Mouse (Mus musculus): ENCODE data around the gene Tbx1.

The Tbx1 gene

DNA sequence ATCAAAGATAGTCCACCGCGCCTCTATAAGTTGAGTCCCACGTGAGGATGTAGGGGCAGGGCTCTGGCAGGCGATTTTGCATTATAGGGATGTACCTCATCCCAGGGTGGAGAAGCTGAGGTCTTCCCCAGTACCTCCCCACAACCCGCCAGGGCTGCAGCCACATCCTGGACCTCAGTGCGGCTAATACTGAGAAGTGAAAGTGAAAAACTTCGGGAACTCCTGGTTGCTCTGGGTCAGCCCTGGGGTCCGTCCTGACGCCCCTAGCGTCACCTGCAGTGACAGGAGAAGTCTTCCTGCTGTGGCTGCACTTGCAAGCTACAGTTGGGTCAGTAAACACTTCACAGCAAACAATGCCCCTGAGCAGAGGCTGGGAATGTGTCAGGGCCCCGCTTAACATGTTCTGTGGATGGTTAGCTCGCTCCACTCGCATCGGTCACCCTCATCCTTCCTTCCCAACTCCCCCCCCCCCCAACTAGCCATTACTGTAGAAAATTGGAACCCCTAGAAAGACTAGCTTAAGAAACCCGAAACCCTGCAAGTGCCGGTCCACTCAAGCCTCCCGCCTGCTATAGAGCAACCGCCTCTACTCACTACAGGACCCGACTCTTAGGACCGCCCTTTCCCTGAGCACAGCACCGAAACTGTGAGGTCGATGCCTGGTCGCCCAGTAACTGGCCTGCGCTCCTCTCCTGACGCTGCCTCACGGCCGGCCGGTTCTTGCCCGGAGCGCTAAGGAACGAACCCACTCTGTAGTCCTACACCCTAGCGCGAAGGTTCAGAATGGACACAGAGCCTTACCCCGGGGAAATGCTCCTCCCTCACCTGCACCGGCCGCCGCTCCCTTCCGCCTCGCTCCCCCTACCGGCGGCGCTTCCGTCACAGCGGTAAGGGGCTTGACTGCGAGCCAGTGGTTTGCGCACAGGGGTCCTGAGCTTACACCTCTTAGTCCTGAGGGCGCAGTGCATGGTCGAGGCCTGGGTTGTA, at the start of gene Tbx1:
Gene Tbx1, minus strand, starts transcription at position 868 of the 987 bp plus-strand sequence.
- DNase-seq (ENCODE audit: low spot score in 2 of 2) = no peak

DNA sequence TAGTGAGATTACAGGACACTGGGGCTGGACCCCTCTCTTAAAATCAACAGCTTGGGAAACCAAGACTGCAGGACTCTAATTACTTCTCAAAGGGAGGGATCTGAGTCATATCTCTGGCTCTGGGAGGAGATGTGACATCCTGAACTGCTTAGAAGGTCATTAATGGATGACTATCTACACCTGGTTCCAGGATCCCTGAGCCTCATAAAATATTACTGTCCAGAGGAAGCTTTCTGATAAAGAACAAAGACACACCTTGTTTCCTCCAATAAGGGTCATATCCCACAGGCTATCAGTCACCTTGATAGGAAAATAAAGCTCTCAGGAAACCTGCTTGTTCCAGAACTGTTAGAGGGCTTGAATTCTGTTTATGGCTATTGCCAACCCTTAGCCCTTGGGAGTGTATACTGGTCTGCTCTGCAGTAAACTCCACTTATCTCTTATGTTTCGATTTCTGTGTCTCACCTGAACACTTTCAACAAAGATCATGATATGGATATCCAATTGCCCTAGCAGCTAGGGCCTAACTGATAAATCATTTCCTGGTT, 49.0 kb upstream of the Tbx1 start:
- no peak for DNase-seq (ENCODE audit: low spot score in 2 of 2)

DNA sequence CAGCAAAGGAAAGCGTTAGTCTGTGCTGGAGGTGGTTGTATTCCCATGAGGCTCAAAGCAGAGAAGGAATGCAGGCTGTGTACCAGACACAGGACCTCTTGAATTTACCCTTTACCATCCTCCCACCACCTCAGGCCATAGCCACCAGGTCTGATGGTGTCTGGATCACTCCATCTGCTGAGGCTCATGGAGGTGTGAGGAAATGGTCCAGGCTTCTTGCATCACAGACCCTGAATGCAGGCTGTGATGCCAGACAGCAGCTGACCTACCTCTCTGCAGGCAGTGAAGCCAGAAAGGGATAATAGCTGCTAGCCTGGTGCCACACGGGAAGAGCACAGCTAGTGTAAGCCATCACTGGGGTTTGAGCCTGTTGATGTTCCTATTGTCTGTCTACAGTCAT, 47.9 kb upstream of the Tbx1 start:
- no peak for DNase-seq (ENCODE audit: low spot score in 2 of 2)

DNA sequence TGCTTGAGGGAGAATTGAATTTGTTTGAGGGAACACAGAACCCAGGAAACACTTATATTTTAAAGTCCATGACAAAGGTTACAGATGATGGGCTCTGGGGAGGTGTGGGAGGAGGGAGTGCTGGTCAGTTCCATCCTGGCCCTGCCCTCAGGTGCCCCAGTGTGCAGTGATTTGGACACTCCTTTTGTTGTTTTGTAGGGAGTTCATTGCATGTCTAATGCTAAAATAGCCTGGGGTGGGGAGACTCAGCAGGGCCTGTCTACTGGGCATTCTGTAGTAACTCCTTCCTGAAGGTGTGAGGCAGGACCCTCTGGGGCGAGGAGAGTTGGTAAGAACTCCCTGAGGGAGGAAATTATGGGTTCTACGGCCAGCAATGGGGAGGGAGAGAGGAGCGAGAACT, 46.3 kb upstream of the Tbx1 start:
- DNase-seq (ENCODE audit: low spot score in 2 of 2) = no peak

DNA sequence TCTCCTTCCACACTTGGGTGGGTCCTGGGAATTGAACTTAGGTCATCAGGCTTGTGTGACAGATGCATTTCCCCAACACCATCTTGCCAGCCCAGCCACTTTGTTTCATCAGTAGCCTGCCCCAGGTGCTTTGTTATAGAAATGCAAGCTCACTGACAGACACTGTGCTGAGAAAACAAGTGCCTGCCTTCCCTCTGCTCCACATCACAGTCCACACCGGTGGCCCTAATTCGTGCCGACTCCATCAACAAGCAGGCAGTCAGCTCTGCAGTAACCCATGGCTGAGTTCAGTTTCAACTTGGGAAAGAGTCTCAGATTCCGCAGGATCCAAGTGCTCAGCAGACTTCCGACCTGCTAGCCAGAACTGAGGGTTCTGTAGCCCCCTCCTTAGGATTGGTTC, 45.9 kb upstream of the Tbx1 start:
- DNase-seq (ENCODE audit: low spot score in 2 of 2) = no peak

DNA sequence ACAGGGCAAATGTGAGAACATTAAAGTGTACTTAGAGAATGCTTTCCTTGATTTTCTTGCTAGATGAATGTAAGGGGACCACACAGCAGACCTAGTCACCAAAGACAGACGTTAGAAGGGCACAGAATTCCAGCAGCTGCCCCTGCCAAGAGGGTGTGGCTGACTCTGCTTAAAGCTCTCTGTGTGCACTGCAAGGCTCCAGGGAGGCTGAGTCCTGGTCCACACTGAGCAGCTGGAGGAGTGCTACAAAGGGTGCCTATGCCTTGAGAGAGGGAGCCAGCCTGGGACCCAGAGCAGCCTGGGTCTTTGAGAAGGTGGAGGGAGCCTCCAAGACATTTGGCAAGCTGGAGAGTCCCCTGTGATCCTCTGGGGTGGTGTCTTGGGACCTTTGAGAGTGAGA, 42.9 kb upstream of the Tbx1 start:
- no peak for DNase-seq (ENCODE audit: low spot score in 2 of 2)

GRCm38 (mm10) chr16:18632816-18633215, 42.3 kb upstream of the Tbx1 start:
- no peak for DNase-seq (ENCODE audit: low spot score in 2 of 2)

DNA sequence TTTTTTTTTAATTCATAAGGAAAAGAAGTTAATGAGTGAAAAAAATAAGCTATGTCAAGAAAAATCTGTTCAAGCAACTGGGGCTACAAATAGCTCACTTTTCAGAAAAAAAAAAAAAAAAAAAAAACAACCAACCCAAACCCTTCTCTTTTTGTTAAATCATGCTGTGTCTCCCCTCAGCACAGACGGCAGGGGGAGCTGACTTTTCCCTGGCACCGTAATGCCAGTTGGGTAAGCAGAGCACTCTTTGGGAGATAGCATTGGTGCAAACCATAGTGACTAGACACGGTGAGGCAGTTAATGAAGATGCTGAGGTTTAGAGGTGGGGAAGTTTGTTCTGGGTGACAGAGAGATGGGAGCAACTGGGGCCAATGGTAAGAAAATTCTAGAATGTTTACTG, 41.6 kb upstream of the Tbx1 start:
- no peak for DNase-seq (ENCODE audit: low spot score in 2 of 2)

DNA sequence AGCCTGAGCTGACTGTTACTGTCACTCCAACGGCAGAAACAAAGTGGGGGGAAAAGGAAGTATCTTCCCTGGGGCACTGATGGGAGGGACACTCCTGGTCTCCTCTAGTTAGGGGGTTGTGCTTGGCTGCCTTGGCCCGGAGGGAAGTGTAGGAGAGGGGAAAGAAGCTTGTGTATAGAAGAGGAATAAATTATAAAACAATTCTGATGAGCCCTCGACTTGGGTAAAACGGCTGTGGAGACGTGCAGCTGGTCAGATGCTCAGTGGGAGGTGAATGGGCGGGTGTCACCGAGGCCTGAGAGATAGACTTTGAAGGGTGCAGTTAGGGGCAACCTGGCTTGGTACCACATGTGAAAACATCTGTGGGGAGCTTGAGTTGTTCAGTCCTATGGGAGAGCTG, 40.7 kb upstream of the Tbx1 start:
- no peak for DNase-seq (ENCODE audit: low spot score in 2 of 2)

DNA sequence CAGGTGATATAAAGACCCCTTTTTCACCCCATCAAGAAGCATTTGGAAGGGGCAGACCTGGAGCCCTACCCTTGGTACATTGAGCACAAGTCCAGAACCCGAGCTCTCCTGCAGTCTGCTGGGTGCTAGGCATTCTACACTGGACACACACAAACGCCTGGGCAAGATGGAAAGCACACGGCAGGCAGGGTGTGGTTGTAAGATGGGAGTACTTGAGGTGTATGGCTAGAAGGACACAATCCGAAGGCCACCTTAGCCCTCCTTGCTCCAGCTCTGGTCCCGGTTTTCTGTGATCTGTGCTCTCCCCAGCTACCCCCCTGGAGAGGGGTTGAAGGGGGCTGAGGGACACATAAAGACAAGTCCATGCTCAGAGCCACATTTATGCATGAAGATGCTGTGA, 39.8 kb upstream of the Tbx1 start:
- DNase-seq (ENCODE audit: low spot score in 2 of 2) = no peak

GRCm38 (mm10) chr16:18629390-18630231, 39.1 kb upstream of the Tbx1 start, which contains the start of gene Sept5:
TSS of gene Sept5 (minus strand) at chr16:18629954.
- DNase-seq (ENCODE audit: low spot score in 2 of 2) = peak in 1 of 2 experiments; percentile 70

GRCm38 (mm10) chr16:18628948-18629340, 38.5 kb upstream of the Tbx1 start:
- DNase-seq (ENCODE audit: low spot score in 2 of 2) = no peak

DNA sequence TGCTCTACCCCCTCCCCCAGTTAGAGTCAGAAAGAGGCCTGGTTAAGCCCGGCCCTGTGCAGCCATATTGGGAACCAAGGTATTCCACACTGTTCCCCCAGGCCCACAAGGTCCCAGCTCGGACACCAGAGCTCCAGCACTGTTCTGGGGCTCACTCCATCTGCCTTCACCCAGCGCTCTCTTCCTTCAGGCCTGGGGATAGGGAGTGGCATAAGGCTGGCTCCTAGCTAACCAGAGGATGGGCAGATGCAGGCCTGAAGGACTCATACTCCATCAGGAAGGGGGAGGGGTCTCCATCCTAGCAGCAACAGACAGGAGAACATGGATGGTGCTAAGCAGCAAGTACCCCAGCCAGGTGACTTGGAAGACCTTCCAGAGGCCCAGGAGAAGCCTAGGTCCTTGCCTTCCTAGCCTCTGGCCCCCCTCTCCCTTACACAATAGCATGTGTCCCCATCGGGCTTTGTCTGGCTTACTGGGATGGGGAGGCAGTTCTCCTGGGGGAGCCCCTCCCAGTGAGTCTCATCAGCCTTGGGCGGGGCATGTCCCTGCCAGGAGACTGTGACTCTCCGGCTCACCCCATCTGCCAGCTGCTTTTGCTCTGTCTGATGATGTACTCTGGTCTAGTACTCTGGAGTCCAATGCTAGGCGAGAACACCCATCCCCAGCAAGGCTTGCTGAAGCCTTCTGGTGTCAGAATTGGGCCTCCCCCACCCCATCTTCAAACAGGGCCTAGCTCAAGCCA, 37.9 kb upstream of the Tbx1 start:
- DNase-seq (ENCODE audit: low spot score in 2 of 2) = no peak

- DNase-seq (ENCODE audit: low spot score in 2 of 2) = no peak
These were observed 36.7 kb upstream of the Tbx1 start for GRCm38 (mm10) chr16:18627163-18627562.

DNA sequence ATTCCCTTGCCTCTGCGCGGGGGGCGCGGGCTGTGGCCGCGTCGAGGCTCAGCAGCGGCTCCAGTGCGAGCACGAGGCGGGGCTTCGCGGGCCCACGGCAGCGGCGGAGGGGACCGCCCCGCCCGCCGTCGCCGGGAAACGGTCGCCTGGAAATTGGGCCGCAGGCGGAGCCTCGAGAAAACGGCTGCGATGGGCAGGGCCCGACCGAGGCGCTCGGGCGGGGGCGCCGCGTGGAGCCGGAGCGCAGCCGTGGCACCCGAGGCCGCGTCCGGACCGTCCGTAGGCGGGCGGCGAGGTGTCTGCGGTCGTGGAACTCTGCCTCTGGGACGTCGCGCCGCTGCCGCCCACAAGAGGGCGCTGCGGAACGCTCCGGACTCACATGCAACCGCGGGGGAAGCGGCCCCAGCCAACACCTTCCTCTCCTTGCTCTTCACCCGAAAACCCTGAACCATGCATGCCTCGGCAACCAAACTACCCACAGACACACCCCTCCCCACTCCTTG, 36.0 kb upstream of the Tbx1 start, which contains the start of gene Gm49601:
Gene Gm49601, minus strand, starts transcription at position 52 of the 503 bp plus-strand sequence.
- DNase-seq (ENCODE audit: low spot score in 2 of 2) = peak; percentile 67 to 81

GRCm38 (mm10) chr16:18625791-18626311, 35.4 kb upstream of the Tbx1 start:
- DNase-seq (ENCODE audit: low spot score in 2 of 2) = no peak

DNA sequence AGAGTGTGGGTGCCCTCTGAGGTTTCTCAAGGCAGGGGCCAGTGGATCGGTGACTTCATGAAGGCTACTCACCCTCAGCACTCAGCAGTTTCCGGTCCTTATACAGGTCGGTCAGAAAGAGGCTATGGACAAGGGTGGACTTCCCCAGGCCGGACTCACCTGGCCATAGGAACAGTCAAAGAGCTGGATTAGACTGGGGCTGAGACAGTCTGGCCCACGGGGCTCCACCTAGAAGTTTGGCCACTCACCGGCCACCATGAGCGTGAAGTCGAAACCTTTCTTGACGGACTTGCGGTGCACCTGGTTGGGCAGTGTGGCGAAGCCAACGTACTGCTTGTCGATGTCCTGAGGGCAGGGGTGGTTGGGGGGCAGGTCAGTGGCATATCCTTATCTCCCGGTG, 34.6 kb upstream of the Tbx1 start:
- DNase-seq (ENCODE audit: low spot score in 2 of 2) = no peak

- DNase-seq (ENCODE audit: low spot score in 2 of 2) = no peak
These were observed 34.2 kb upstream of the Tbx1 start for GRCm38 (mm10) chr16:18624641-18625040.

DNA sequence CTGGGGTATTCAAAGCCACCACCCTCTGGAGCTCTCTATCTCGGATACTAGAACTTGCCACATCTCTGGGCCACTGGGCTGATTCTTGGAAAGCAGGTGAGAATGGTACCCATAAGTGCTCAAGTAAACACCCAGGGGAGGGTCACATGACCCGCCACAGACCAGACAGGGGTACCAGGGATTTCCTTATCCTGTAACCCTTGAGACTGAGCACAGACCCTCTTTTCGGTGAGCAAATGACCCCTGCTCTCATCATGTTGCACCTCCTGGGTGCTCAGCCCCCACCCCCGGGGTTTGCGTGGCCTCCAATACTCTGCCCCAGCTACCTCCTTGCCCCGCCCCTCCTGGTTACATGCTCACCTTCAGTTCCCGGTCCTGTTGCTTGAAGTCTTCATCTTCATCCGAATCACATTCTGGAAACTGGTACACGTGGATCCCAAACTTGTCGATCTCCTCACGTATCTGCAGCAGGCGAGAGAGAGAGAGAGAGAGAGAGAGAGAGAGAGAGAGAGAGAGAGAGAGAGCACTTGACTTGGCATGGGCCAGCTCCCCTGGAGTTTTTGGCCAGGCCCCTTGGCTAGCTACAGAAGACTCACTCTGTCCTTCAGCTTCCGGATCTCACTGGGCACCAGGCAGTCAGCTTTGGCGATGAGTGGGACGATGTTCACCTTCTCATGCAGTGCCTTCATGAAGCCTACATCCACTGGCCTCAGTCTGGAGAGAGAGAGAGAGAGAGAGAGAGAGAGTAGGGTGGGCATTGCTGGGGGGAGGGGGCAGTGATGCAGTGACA, 33.5 kb upstream of the Tbx1 start:
- no peak for DNase-seq (ENCODE audit: low spot score in 2 of 2)

Data from urinary bladder, postnatal 4 days (tissue).